Mouse (Mus musculus) MEL (cell line): ENCODE measurements around the gene Slc25a45.

Experiments
- CTCF ChIP-seq, 3 experiments: IDR thresholded peaks in 2 of 3; conservative IDR thresholded peaks in 1 of 3; 2 replicates each; pipeline ENCODE4 v1.5.1; 2011 to 2012; ENCODE audit warnings: low read length in 3 of 3, low read depth in 2 of 3, mild to moderate bottlenecking in 2 of 3, improper control_type of control experiment in 1 of 3, inconsistent platforms in 1 of 3, mixed read lengths in 1 of 3, moderate library complexity in 1 of 3; ENCODE audit not compliant: control insufficient read depth in 1 of 3, insufficient read depth in 1 of 3, poor library complexity in 1 of 3, severe bottlenecking in 1 of 3
- EP300 ChIP-seq, 2 experiments: IDR thresholded peaks; 2 replicates each; pipeline ENCODE4 v1.6.1; 2011; ENCODE audit warnings: improper control_type of control experiment in 2 of 2, low read length in 2 of 2, low read depth in 1 of 2, mild to moderate bottlenecking in 1 of 2
- MAFK ChIP-seq: IDR thresholded peaks from 2 replicates; pipeline ENCODE4 v1.6.1; 2011; ENCODE audit warnings: low read depth, mild to moderate bottlenecking, low read length, improper control_type of control experiment, borderline replicate concordance
- NELFE ChIP-seq: IDR thresholded peaks from 2 replicates; pipeline ENCODE4 v1.6.1; 2011; ENCODE audit warnings: low read depth, low read length, improper control_type of control experiment
- POLR2A ChIP-seq, 2 experiments: IDR thresholded peaks; 2 replicates each; pipeline ENCODE4 v1.6.1; 2011 to 2012; ENCODE audit warnings: low read length in 2 of 2, mild to moderate bottlenecking in 2 of 2, control low read depth in 1 of 2, improper control_type of control experiment in 1 of 2, low read depth in 1 of 2, moderate library complexity in 1 of 2; ENCODE audit not compliant: control insufficient read depth in 1 of 2, insufficient read depth in 1 of 2, poor library complexity in 1 of 2
- POLR2AphosphoS2 ChIP-seq: IDR thresholded peaks from 2 replicates; pipeline ENCODE4 v1.6.1; 2011; ENCODE audit warnings: low read length, improper control_type of control experiment
- SIN3A ChIP-seq: IDR thresholded peaks from 2 replicates; pipeline ENCODE4 v1.6.1; 2012; ENCODE audit warnings: low read length, improper control_type of control experiment, inconsistent platforms
- SMC3 ChIP-seq: IDR thresholded peaks from 2 replicates; pipeline ENCODE4 v1.6.1; 2011; ENCODE audit warnings: low read depth, low read length, improper control_type of control experiment
- ZC3H11A ChIP-seq: IDR thresholded peaks from 2 replicates; pipeline ENCODE4 v1.6.1; 2012; ENCODE audit warnings: low read depth, mild to moderate bottlenecking, inconsistent platforms, low read length, improper control_type of control experiment

- no peak for TF ChIP-seq CTCF (IDR thresholded peaks at IDR 0.05 in 2 of 3, conservative IDR thresholded peaks at IDR 0.05 in 1 of 3; ENCODE audit: control insufficient read depth in 1 of 3, insufficient read depth in 1 of 3, low read depth in 2 of 3, low read length in 3 of 3, poor library complexity in 1 of 3, severe bottlenecking in 1 of 3)
- no peak for TF ChIP-seq POLR2A (IDR thresholded peaks at IDR 0.05; ENCODE audit: control insufficient read depth in 1 of 2, insufficient read depth in 1 of 2, low read depth in 1 of 2, low read length in 2 of 2, poor library complexity in 1 of 2)
- TF ChIP-seq SIN3A, result no peak
- TF ChIP-seq NELFE, result no peak
- TF ChIP-seq POLR2AphosphoS2, result no peak
- TF ChIP-seq EP300 (IDR thresholded peaks at IDR 0.05; ENCODE audit: low read depth in 1 of 2, low read length in 2 of 2), result no peak
- TF ChIP-seq SMC3, result no peak
- no peak for TF ChIP-seq MAFK
- no peak for TF ChIP-seq ZC3H11A
Observed at GRCm38 (mm10) chr19:5838136-5838891, 39.3 kb upstream of the Slc25a45 start.
